Mouse (Mus musculus): ENCODE data around the gene Cald1. TPM values are rescaled to one million over a fixed set of nuclear protein-coding genes. Genes with fewer than 3 reads are reported as not detected.

The Cald1 gene
- polyA plus RNA-seq, 1 experiment from 2014 or later, result 52.4 TPM

GRCm38 (mm10) chr6:34608603-34609002 is 10.3 kb downstream of the Cald1 start:
- no peak for DNase-seq (ENCODE audit: low spot score)
- H3K27me3 ChIP-seq (ENCODE audit: control insufficient read depth, insufficient read depth, low read length), result no peaks in the 10 kb centered on the region
- no peaks in the 10 kb centered on the region for H3K36me3 ChIP-seq (replicated peaks; ENCODE audit: control insufficient read depth, insufficient read depth)
- no peaks in the 10 kb centered on the region for H3K9me3 ChIP-seq (ENCODE audit: control insufficient read depth, low read length)
- no peaks in the 10 kb centered on the region for H3K4me1 ChIP-seq (replicated peaks; ENCODE audit: control insufficient read depth, insufficient read depth, low read length)
- H3K4me2 ChIP-seq (replicated peaks), result no peak overlapping the region
- no peak overlapping the region for H3K9ac ChIP-seq
- WGBS, result 91% methylated on average over 3 of the region's 3 CpGs
- H3K27ac ChIP-seq, result no peak overlapping the region
- H3K4me3 ChIP-seq (replicated peaks; ENCODE audit: low read length), result no peak overlapping the region
- ATAC-seq (ENCODE audit: low FRiP score), result no peak

DNA sequence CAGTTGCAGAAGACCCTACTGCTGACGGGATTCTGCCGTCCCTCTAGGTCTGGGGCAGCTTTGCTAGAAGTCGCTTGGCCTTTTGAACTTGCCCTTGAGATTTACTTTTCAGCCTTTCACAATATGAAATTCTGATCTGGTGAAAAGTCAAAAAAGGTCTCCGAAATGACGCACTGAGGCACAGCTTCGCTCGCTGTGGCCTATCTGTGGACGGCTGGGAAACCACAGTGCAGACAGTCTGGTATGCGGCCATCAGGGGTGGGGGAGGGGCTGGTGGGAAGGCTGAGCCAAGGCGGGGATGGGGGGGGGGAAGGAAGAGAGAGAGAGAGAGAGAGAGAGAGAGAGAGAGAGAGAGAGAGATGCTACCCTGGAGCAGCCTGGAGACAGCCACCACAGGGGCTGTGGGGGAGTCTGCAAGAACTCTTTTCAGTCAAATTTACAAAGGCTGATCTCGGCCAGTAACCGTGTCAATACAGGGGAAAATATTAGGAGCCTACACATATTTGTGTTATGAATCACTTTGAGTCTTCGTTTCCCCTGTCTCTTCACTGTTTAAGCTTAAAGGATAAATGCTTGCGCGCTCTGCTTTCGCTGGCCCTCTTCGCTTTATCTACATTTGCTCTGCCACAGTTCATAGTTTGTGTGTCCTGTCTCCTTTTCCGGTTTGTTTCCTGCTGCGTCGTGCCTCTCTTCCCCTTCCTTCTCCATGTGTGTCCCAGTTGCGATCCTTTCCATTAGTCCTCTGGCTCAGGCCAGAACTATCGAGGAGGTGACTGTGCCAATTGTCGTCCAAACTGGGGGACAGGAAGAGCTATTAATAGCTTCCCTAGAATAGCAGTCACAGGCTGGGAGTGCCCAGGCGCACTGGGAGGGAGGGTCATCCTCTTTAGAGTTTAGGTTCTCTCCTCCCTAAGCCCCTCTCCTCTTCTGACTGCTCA is 11.9 kb downstream of the Cald1 start:
- Histone ChIP-seq H3K27ac (no peak overlapping the region), H3K4me1 (replicated peaks; ENCODE audit: control insufficient read depth, insufficient read depth, low read length) (no peaks in the 10 kb centered on the region), H3K9ac (no peak overlapping the region), H3K36me3 (replicated peaks; ENCODE audit: control insufficient read depth, insufficient read depth) (no peaks in the 10 kb centered on the region), H3K4me3 (replicated peaks; ENCODE audit: low read length) (no peak overlapping the region), H3K9me3 (ENCODE audit: control insufficient read depth, low read length) (no peaks in the 10 kb centered on the region), H3K27me3 (ENCODE audit: control insufficient read depth, insufficient read depth, low read length) (no peaks in the 10 kb centered on the region), H3K4me2 (replicated peaks) (no peak overlapping the region; the same call in 1 of the 2 replicates)
- no peak; the same call in 1 of the 2 replicates for ATAC-seq (ENCODE audit: low FRiP score)
- WGBS, result 46% methylated on average over 24 of the region's 24 CpGs
- no peak for DNase-seq (ENCODE audit: low spot score)

DNA sequence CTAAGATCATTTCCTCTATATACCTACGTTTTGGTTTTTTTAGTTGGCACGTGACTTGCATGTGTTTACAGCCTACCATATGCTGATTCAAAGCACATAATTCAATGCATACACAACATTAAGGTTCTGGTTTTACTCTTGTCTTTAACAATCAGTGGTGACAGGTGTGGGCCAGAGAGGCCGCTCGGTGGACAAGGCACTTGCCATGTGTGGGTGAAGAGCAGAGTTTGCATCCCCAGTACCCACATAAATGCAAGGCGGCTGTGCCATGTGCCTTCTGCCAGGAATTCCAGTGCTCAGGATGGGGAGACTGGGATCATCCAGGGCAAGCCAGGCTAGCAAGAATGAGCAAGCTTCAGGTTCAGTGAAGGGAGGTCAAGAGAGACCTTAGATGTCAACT is 14.8 kb downstream of the Cald1 start:
- DNase-seq (ENCODE audit: low spot score) (no peak), ATAC-seq (ENCODE audit: low FRiP score) (no peak)
- Histone ChIP-seq H3K4me3 (replicated peaks; ENCODE audit: low read length) (no peak overlapping the region), H3K9ac (no peak overlapping the region), H3K4me1 (replicated peaks; ENCODE audit: control insufficient read depth, insufficient read depth, low read length) (no peaks in the 10 kb centered on the region), H3K27me3 (ENCODE audit: control insufficient read depth, insufficient read depth, low read length) (no peaks in the 10 kb centered on the region), H3K27ac (no peak overlapping the region), H3K9me3 (ENCODE audit: control insufficient read depth, low read length) (no peaks in the 10 kb centered on the region), H3K36me3 (replicated peaks; ENCODE audit: control insufficient read depth, insufficient read depth) (no peaks in the 10 kb centered on the region), H3K4me2 (replicated peaks) (no peak overlapping the region)
- WGBS, result 93% methylated on average over 5 of the region's 5 CpGs

DNA sequence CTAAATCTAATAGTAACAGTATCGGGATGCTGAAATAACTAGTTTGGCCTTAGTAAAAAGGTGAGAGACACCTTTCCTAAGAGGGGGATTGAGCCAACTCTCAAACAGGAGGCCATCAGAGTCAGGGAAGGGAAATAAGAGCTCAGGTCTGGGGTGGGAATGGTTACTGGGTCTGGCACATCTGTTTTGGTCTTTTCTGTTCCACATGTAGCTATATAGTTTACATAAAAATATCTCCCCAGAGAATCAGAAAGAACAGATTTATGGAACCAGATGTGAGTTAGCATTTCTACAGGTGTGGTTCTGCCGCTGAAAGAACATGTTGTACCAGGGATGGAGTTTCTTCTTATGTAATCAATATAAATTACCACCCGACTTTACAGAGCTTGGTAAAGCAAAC is 17.1 kb downstream of the Cald1 start:
- Histone ChIP-seq H3K9ac (no peak overlapping the region), H3K27me3 (ENCODE audit: control insufficient read depth, insufficient read depth, low read length) (no peaks in the 10 kb centered on the region), H3K9me3 (ENCODE audit: control insufficient read depth, low read length) (no peaks in the 10 kb centered on the region), H3K36me3 (replicated peaks; ENCODE audit: control insufficient read depth, insufficient read depth) (no peaks in the 10 kb centered on the region), H3K4me1 (replicated peaks; ENCODE audit: control insufficient read depth, insufficient read depth, low read length) (no peaks in the 10 kb centered on the region), H3K4me2 (replicated peaks) (no peak overlapping the region), H3K4me3 (replicated peaks; ENCODE audit: low read length) (no peak overlapping the region), H3K27ac (no peak overlapping the region)
- ATAC-seq (ENCODE audit: low FRiP score) (no peak), DNase-seq (ENCODE audit: low spot score) (no peak)
- 94% methylated on average over 3 of the region's 3 CpGs for WGBS

DNA sequence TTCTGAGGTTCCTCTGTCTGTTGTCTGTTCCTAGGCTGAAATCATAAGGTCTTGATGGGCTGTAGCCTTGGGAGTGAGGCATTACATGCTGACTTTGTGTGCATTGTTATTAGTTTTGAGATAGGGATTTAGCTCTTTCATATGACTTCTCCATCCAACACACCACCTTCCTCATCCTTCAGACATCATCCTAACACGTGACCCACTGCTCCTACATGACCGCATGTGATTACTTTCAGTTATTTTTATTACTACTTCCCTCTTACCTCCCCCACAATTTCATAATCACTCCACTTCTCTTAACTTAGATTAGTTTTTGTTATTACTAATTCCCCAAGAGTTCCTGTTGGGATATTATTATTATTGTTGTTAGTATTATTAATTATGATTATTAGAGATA is 21.2 kb downstream of the Cald1 start:
- H3K4me1 ChIP-seq (replicated peaks; ENCODE audit: control insufficient read depth, insufficient read depth, low read length), result no peaks in the 10 kb centered on the region
- H3K9ac ChIP-seq, result no peak overlapping the region
- H3K27ac ChIP-seq, result no peak overlapping the region
- ATAC-seq (ENCODE audit: low FRiP score) (no peak), DNase-seq (ENCODE audit: low spot score) (no peak)
- H3K9me3 ChIP-seq (ENCODE audit: control insufficient read depth, low read length), result no peaks in the 10 kb centered on the region
- H3K4me2 ChIP-seq (replicated peaks), result no peak overlapping the region
- H3K27me3 ChIP-seq (ENCODE audit: control insufficient read depth, insufficient read depth, low read length), result no peaks in the 10 kb centered on the region
- H3K36me3 ChIP-seq (replicated peaks; ENCODE audit: control insufficient read depth, insufficient read depth), result no peaks in the 10 kb centered on the region
- WGBS, result 78% methylated on average over 2 of the region's 2 CpGs
- no peak overlapping the region for H3K4me3 ChIP-seq (replicated peaks; ENCODE audit: low read length)

- Histone ChIP-seq H3K4me3 (replicated peaks; ENCODE audit: low read length) (no peak overlapping the region), H3K36me3 (replicated peaks; ENCODE audit: control insufficient read depth, insufficient read depth) (no peaks in the 10 kb centered on the region), H3K27me3 (ENCODE audit: control insufficient read depth, insufficient read depth, low read length) (no peaks in the 10 kb centered on the region), H3K9me3 (ENCODE audit: control insufficient read depth, low read length) (no peaks in the 10 kb centered on the region), H3K4me2 (replicated peaks) (no peak overlapping the region), H3K9ac (no peak overlapping the region), H3K27ac (no peak overlapping the region), H3K4me1 (replicated peaks; ENCODE audit: control insufficient read depth, insufficient read depth, low read length) (no peaks in the 10 kb centered on the region)
- DNase-seq (ENCODE audit: low spot score), result no peak
- 63% methylated on average over 1 of the region's 1 CpGs for WGBS
- no peak for ATAC-seq (ENCODE audit: low FRiP score)
Observed at GRCm38 (mm10) chr6:34620242-34620641, 21.9 kb downstream of the Cald1 start.

- no peaks in the 10 kb centered on the region for H3K4me1 ChIP-seq (replicated peaks; ENCODE audit: control insufficient read depth, insufficient read depth, low read length)
- no peaks in the 10 kb centered on the region for H3K36me3 ChIP-seq (replicated peaks; ENCODE audit: control insufficient read depth, insufficient read depth)
- 88% methylated on average over 6 of the region's 6 CpGs for WGBS
- no peaks in the 10 kb centered on the region for H3K9me3 ChIP-seq (ENCODE audit: control insufficient read depth, low read length)
- no peaks in the 10 kb centered on the region for H3K27me3 ChIP-seq (ENCODE audit: control insufficient read depth, insufficient read depth, low read length)
- no peak overlapping the region for H3K4me3 ChIP-seq (replicated peaks; ENCODE audit: low read length)
- no peak overlapping the region for H3K4me2 ChIP-seq (replicated peaks)
- DNase-seq (ENCODE audit: low spot score), result no peak
- ATAC-seq (ENCODE audit: low FRiP score), result no peak
- H3K27ac ChIP-seq, result no peak overlapping the region
- H3K9ac ChIP-seq, result no peak overlapping the region
Observed at GRCm38 (mm10) chr6:34622865-34623264, 24.6 kb downstream of the Cald1 start.

- no peaks in the 10 kb centered on the region for H3K9me3 ChIP-seq (ENCODE audit: control insufficient read depth, low read length)
- H3K4me1 ChIP-seq (replicated peaks; ENCODE audit: control insufficient read depth, insufficient read depth, low read length), result no peaks in the 10 kb centered on the region
- WGBS, result 59% methylated on average over 7 of the region's 7 CpGs
- DNase-seq (ENCODE audit: low spot score) (no peak), ATAC-seq (ENCODE audit: low FRiP score) (no peak)
- H3K27me3 ChIP-seq (ENCODE audit: control insufficient read depth, insufficient read depth, low read length), result no peaks in the 10 kb centered on the region
- no peak overlapping the region for H3K9ac ChIP-seq
- no peak overlapping the region for H3K27ac ChIP-seq
- H3K4me2 ChIP-seq (replicated peaks), result no peak overlapping the region
- no peak overlapping the region for H3K4me3 ChIP-seq (replicated peaks; ENCODE audit: low read length)
- no peaks in the 10 kb centered on the region for H3K36me3 ChIP-seq (replicated peaks; ENCODE audit: control insufficient read depth, insufficient read depth)
Observed at GRCm38 (mm10) chr6:34623290-34623689, 25.0 kb downstream of the Cald1 start.

DNA sequence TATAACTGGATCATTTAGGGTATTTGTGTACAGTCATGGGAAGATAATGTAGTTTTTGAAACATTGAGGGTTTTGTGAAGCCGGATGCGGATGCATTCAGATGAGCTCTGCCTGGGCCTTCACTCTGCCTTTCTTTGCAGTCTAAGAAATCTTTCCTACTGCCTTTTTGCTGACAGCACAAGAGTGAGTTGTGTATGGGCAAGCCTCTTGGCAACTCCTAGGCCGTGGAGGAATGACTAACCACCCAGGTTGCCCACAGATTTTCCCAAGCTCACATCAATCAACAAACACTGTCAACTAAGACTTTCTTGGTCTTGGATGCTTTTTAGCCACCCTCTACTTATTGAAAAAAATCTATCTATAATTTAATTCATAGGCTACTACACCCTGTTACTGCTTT is 26.2 kb downstream of the Cald1 start:
- Histone ChIP-seq H3K9ac (no peak overlapping the region), H3K4me1 (replicated peaks; ENCODE audit: control insufficient read depth, insufficient read depth, low read length) (no peaks in the 10 kb centered on the region), H3K27ac (no peak overlapping the region), H3K27me3 (ENCODE audit: control insufficient read depth, insufficient read depth, low read length) (no peaks in the 10 kb centered on the region), H3K9me3 (ENCODE audit: control insufficient read depth, low read length) (no peaks in the 10 kb centered on the region), H3K4me2 (replicated peaks) (no peak overlapping the region), H3K4me3 (replicated peaks; ENCODE audit: low read length) (no peak overlapping the region), H3K36me3 (replicated peaks; ENCODE audit: control insufficient read depth, insufficient read depth) (no peaks in the 10 kb centered on the region)
- ATAC-seq (ENCODE audit: low FRiP score) (no peak), DNase-seq (ENCODE audit: low spot score) (no peak)
- WGBS, result 81% methylated on average over 3 of the region's 3 CpGs
